Mouse (Mus musculus): ENCODE data around the gene Avpr1b. TPM values are rescaled to one million over a fixed set of nuclear protein-coding genes. Genes with fewer than 3 reads are reported as not detected.

The Avpr1b gene
- polyA plus RNA-seq, 1 experiment: not detected

GRCm38 (mm10) chr1:131652670-131653443 is 53.8 kb downstream of the Avpr1b start:
- 0 out of 2 replicates have a peak overlapping the region, but pooled peaks have one; percentile 33 for H3K27ac ChIP-seq (ENCODE audit: insufficient read depth, low read length)
- 71% methylated on average over 12 of the region's 12 CpGs for WGBS
- H3K4me1 ChIP-seq (ENCODE audit: control insufficient read depth, insufficient read depth, insufficient read length): peaks cover 4% of the 10 kb centered on the region; the same call in 1 of the 2 replicates
- no peaks in the 10 kb centered on the region; the same call in 1 of the 2 replicates for H3K36me3 ChIP-seq (ENCODE audit: control insufficient read depth, insufficient read depth, low read length)
- H3K27me3 ChIP-seq (ENCODE audit: control insufficient read depth, insufficient read depth, low read length): no peaks in the 10 kb centered on the region
- no peak overlapping the region for H3K4me3 ChIP-seq (ENCODE audit: extremely low read depth, insufficient read depth, insufficient read length)
- peak; percentile 20 to 47 for DNase-seq (ENCODE audit: low read depth in 1 of 2, low spot score in 2 of 2)
- TF ChIP-seq POLR2A (IDR thresholded peaks at IDR 0.05; ENCODE audit: low read depth, low read length) (no peak), CTCF (IDR thresholded peaks at IDR 0.05; ENCODE audit: extremely low read depth, insufficient read depth, insufficient read length, insufficient replicate concordance) (no peak)

- Histone ChIP-seq H3K4me3 (ENCODE audit: extremely low read depth, insufficient read depth, insufficient read length) (no peak overlapping the region), H3K36me3 (ENCODE audit: control insufficient read depth, insufficient read depth, low read length) (no peaks in the 10 kb centered on the region; the same call in 1 of the 2 replicates), H3K4me1 (ENCODE audit: control insufficient read depth, insufficient read depth, insufficient read length) (peaks cover 4% of the 10 kb centered on the region; the same call in 1 of the 2 replicates), H3K27ac (ENCODE audit: insufficient read depth, low read length) (no peak overlapping the region), H3K27me3 (ENCODE audit: control insufficient read depth, insufficient read depth, low read length) (no peaks in the 10 kb centered on the region)
- 87% methylated on average over 6 of the region's 6 CpGs for WGBS
- no peak for DNase-seq (ENCODE audit: low read depth in 1 of 2, low spot score in 2 of 2)
- no peak for TF ChIP-seq POLR2A (IDR thresholded peaks at IDR 0.05; ENCODE audit: low read depth, low read length)
- no peak for TF ChIP-seq CTCF (IDR thresholded peaks at IDR 0.05; ENCODE audit: extremely low read depth, insufficient read depth, insufficient read length, insufficient replicate concordance)
These were observed 56.6 kb downstream of the Avpr1b start for GRCm38 (mm10) chr1:131655601-131656000.

- H3K4me3 ChIP-seq (ENCODE audit: extremely low read depth, insufficient read depth, insufficient read length): no peak overlapping the region
- H3K4me1 ChIP-seq (ENCODE audit: control insufficient read depth, insufficient read depth, insufficient read length): no peaks in the 10 kb centered on the region; the same call in 1 of the 2 replicates
- TF ChIP-seq CTCF (IDR thresholded peaks at IDR 0.05; ENCODE audit: extremely low read depth, insufficient read depth, insufficient read length, insufficient replicate concordance): peak; percentile 94
- TF ChIP-seq POLR2A (IDR thresholded peaks at IDR 0.05; ENCODE audit: low read depth, low read length): no peak
- under 1% methylated on average over 11 of the region's 11 CpGs for WGBS
- no peak overlapping the region for H3K27ac ChIP-seq (ENCODE audit: insufficient read depth, low read length)
- no peaks in the 10 kb centered on the region for H3K27me3 ChIP-seq (ENCODE audit: control insufficient read depth, insufficient read depth, low read length)
- DNase-seq (ENCODE audit: low read depth in 1 of 2, low spot score in 2 of 2): peak; percentile 88 to 89
- no peaks in the 10 kb centered on the region for H3K36me3 ChIP-seq (ENCODE audit: control insufficient read depth, insufficient read depth, low read length)
These were observed 58.9 kb downstream of the Avpr1b start for GRCm38 (mm10) chr1:131657945-131658354.

- no peaks in the 10 kb centered on the region for H3K4me1 ChIP-seq (ENCODE audit: control insufficient read depth, insufficient read depth, insufficient read length)
- DNase-seq (ENCODE audit: low read depth in 1 of 2, low spot score in 2 of 2): peak in 1 of 2 experiments; percentile 1
- H3K4me3 ChIP-seq (ENCODE audit: extremely low read depth, insufficient read depth, insufficient read length): no peak overlapping the region
- H3K27ac ChIP-seq (ENCODE audit: insufficient read depth, low read length): no peak overlapping the region
- WGBS: 61% methylated on average over 5 of the region's 5 CpGs
- H3K27me3 ChIP-seq (ENCODE audit: control insufficient read depth, insufficient read depth, low read length): no peaks in the 10 kb centered on the region
- no peaks in the 10 kb centered on the region for H3K36me3 ChIP-seq (ENCODE audit: control insufficient read depth, insufficient read depth, low read length)
- TF ChIP-seq POLR2A (IDR thresholded peaks at IDR 0.05; ENCODE audit: low read depth, low read length): no peak
- TF ChIP-seq CTCF (IDR thresholded peaks at IDR 0.05; ENCODE audit: extremely low read depth, insufficient read depth, insufficient read length, insufficient replicate concordance): no peak
These were observed 60.6 kb downstream of the Avpr1b start for GRCm38 (mm10) chr1:131659512-131660085.

GRCm38 (mm10) chr1:131660266-131660665 is 61.2 kb downstream of the Avpr1b start:
- TF ChIP-seq POLR2A (IDR thresholded peaks at IDR 0.05; ENCODE audit: low read depth, low read length) (no peak), CTCF (IDR thresholded peaks at IDR 0.05; ENCODE audit: extremely low read depth, insufficient read depth, insufficient read length, insufficient replicate concordance) (no peak)
- H3K27ac ChIP-seq (ENCODE audit: insufficient read depth, low read length): no peak overlapping the region
- 89% methylated on average over 2 of the region's 2 CpGs for WGBS
- no peaks in the 10 kb centered on the region for H3K27me3 ChIP-seq (ENCODE audit: control insufficient read depth, insufficient read depth, low read length)
- H3K4me3 ChIP-seq (ENCODE audit: extremely low read depth, insufficient read depth, insufficient read length): no peak overlapping the region
- DNase-seq (ENCODE audit: low read depth in 1 of 2, low spot score in 2 of 2): peak in 1 of 2 experiments; percentile 1
- no peaks in the 10 kb centered on the region for H3K36me3 ChIP-seq (ENCODE audit: control insufficient read depth, insufficient read depth, low read length)
- no peaks in the 10 kb centered on the region for H3K4me1 ChIP-seq (ENCODE audit: control insufficient read depth, insufficient read depth, insufficient read length)

- WGBS: 81% methylated on average over 7 of the region's 7 CpGs
- TF ChIP-seq POLR2A (IDR thresholded peaks at IDR 0.05; ENCODE audit: low read depth, low read length): no peak
- TF ChIP-seq CTCF (IDR thresholded peaks at IDR 0.05; ENCODE audit: extremely low read depth, insufficient read depth, insufficient read length, insufficient replicate concordance): no peak
- H3K4me1 ChIP-seq (ENCODE audit: control insufficient read depth, insufficient read depth, insufficient read length): no peaks in the 10 kb centered on the region
- no peak for DNase-seq (ENCODE audit: low read depth in 1 of 2, low spot score in 2 of 2)
- H3K36me3 ChIP-seq (ENCODE audit: control insufficient read depth, insufficient read depth, low read length): no peaks in the 10 kb centered on the region
- H3K27me3 ChIP-seq (ENCODE audit: control insufficient read depth, insufficient read depth, low read length): no peaks in the 10 kb centered on the region
- H3K4me3 ChIP-seq (ENCODE audit: extremely low read depth, insufficient read depth, insufficient read length): no peak overlapping the region
- H3K27ac ChIP-seq (ENCODE audit: insufficient read depth, low read length): 0 out of 2 replicates have a peak overlapping the region, but pooled peaks have one; percentile 8
These were observed 61.9 kb downstream of the Avpr1b start for GRCm38 (mm10) chr1:131660716-131661472.

Other genes starting within 250 kb of the Avpr1b start
- 11.0 and 12.5 TPM in 2 replicates for gene Srgap2, start 71.9 kb upstream of the Avpr1b start, polyA plus RNA-seq (2012; rRNA removed)
- gene Fam72a, start 71.3 kb upstream of the Avpr1b start, polyA plus RNA-seq (2012; rRNA removed): 0.14 and 0.31 TPM in 2 replicates
- 77.8 and 113 TPM in 2 replicates for gene Ctse, start 39.1 kb downstream of the Avpr1b start, polyA plus RNA-seq (2012; rRNA removed)
- 3.3 and 6.9 TPM in 2 replicates for gene Rab7b, start 89.5 kb downstream of the Avpr1b start, polyA plus RNA-seq (2012; rRNA removed)
- gene Slc26a9, start 144.8 kb downstream of the Avpr1b start, polyA plus RNA-seq (2012; rRNA removed): 0.14 TPM in 1 of 2 replicates, not detected in the other
- gene Pm20d1, start 198.1 kb downstream of the Avpr1b start, polyA plus RNA-seq (2012; rRNA removed): 0.11 and 0.25 TPM in 2 replicates
- gene Slc41a1, start 228.3 kb downstream of the Avpr1b start, polyA plus RNA-seq (2012; rRNA removed): 22.9 and 41.1 TPM in 2 replicates